ENCODE assay signal across 15 mouse cellular contexts in genomic region chr1:59427204-59427557, GRCm38 (mm10). TPM values are rescaled to one million over a fixed set of nuclear protein-coding genes. Genes with fewer than 3 reads are reported as not detected.
A peak's percentile ranks its signal among the peaks of the same experiment; 100 is the strongest.
DNase-seq lines count a peak whose midpoint lies in the region; ATAC-seq and TF ChIP-seq lines count a peak whose summit lies in the region.
"Had no signal": no experiment of that assay in that cellular context is flagged by ENCODE, and none has a peak within 500 bp of the region (broad histone marks: within the 10 kb centered on the region; RNA-seq: fewer than 3 reads in every experiment).

No protein-coding gene starts in this region.

- H3K27me3 ChIP-seq in kidney, embryonic 16.5 days (ENCODE audit: insufficient read depth, low read length): no peaks in the 10 kb centered on the region
- H3K27me3 ChIP-seq in midbrain, embryonic 10.5 days (ENCODE audit: low read depth, poor library complexity, severe bottlenecking): peaks cover 3% of the 10 kb centered on the region; the same call in 1 of the 2 replicates
- no peaks in the 10 kb centered on the region for H3K27me3 ChIP-seq in midbrain, embryonic 16.5 days (ENCODE audit: control insufficient read depth, insufficient read depth, low read depth, low read length)
- no peaks in the 10 kb centered on the region for H3K27me3 ChIP-seq in stomach, postnatal 0 days (ENCODE audit: control insufficient read depth, insufficient read depth, low read length)
- H3K27me3 ChIP-seq in cerebellum, adult 2 months (ENCODE audit: control insufficient read depth, insufficient read depth, low read length): no peaks in the 10 kb centered on the region
- H3K27me3 ChIP-seq: forebrain, embryonic 15.5 days; liver, embryonic 15.5 days; neural tube, embryonic 12.5 days had no signal

- TF ChIP-seq EP300 in stomach, postnatal 0 days (optimal IDR thresholded peaks at IDR 0.05): no peak

- no peak for TF ChIP-seq POLR2A in cerebellum, adult 2 months (IDR thresholded peaks at IDR 0.05; ENCODE audit: borderline replicate concordance, insufficient read depth, low read length)

- peaks cover 38% of the 10 kb centered on the region for H3K4me1 ChIP-seq in kidney, embryonic 16.5 days (ENCODE audit: insufficient read depth, low read length)
- H3K4me1 ChIP-seq in midbrain, embryonic 10.5 days: peaks cover 45% of the 10 kb centered on the region
- H3K4me1 ChIP-seq in midbrain, embryonic 16.5 days (ENCODE audit: control insufficient read depth, insufficient read depth, low read length): peaks cover 4% of the 10 kb centered on the region; the same call in 1 of the 2 replicates
- H3K4me1 ChIP-seq in stomach, postnatal 0 days (replicated peaks; ENCODE audit: control insufficient read depth, insufficient read depth): 0 out of 2 replicates have a peak, but pooled peaks cover 9% of the 10 kb centered on the region
- H3K4me1 ChIP-seq in cerebellum, adult 2 months (ENCODE audit: control insufficient read depth, insufficient read depth, low read length): no peaks in the 10 kb centered on the region

- no peak overlapping the region for H3K4me2 ChIP-seq in kidney, embryonic 16.5 days (replicated peaks; ENCODE audit: low read depth, low read length)
- no peak overlapping the region for H3K4me2 ChIP-seq in midbrain, embryonic 16.5 days (ENCODE audit: low read length)
- no peak overlapping the region for H3K4me2 ChIP-seq in stomach, postnatal 0 days (replicated peaks; ENCODE audit: low read depth)
- H3K4me2 ChIP-seq: forebrain, embryonic 15.5 days; liver, embryonic 15.5 days; neural tube, embryonic 12.5 days had no signal

- H3K4me3 ChIP-seq in kidney, embryonic 16.5 days (ENCODE audit: low read length): no peak overlapping the region
- H3K4me3 ChIP-seq in midbrain, embryonic 10.5 days: no peak overlapping the region
- H3K4me3 ChIP-seq in midbrain, embryonic 16.5 days (ENCODE audit: low read depth, low read length): no peak overlapping the region
- H3K4me3 ChIP-seq in stomach, postnatal 0 days (ENCODE audit: low read depth, low read length): no peak overlapping the region
- no peak overlapping the region for H3K4me3 ChIP-seq in cerebellum, adult 2 months (replicated peaks; ENCODE audit: insufficient read depth, low read depth, low read length)
- H3K4me3 ChIP-seq: forebrain, embryonic 15.5 days; liver, embryonic 15.5 days; neural tube, embryonic 12.5 days had no signal

- peak; percentile 63 for TF ChIP-seq CTCF in stomach, postnatal 0 days (IDR thresholded peaks at IDR 0.05; ENCODE audit: low read depth)
- TF ChIP-seq CTCF in cerebellum, adult 2 months (IDR thresholded peaks at IDR 0.05; ENCODE audit: borderline replicate concordance, insufficient read depth, low read depth, low read length): no peak

- H3K36me3 ChIP-seq in kidney, embryonic 16.5 days (ENCODE audit: insufficient read depth, low read length): no peaks in the 10 kb centered on the region
- no peaks in the 10 kb centered on the region for H3K36me3 ChIP-seq in midbrain, embryonic 10.5 days
- no peaks in the 10 kb centered on the region for H3K36me3 ChIP-seq in midbrain, embryonic 16.5 days (ENCODE audit: control insufficient read depth, insufficient read depth, low read length)
- H3K36me3 ChIP-seq in stomach, postnatal 0 days (ENCODE audit: control insufficient read depth, insufficient read depth, low read length): no peaks in the 10 kb centered on the region
- H3K36me3 ChIP-seq: forebrain, embryonic 15.5 days; liver, embryonic 15.5 days; neural tube, embryonic 12.5 days had no signal

- no peak overlapping the region for H3K9ac ChIP-seq in kidney, embryonic 16.5 days (replicated peaks; ENCODE audit: low read length)
- no peak overlapping the region for H3K9ac ChIP-seq in midbrain, embryonic 16.5 days (ENCODE audit: low read depth, low read length)
- no peak overlapping the region for H3K9ac ChIP-seq in stomach, postnatal 0 days (ENCODE audit: low read length)
- H3K9ac ChIP-seq: forebrain, embryonic 15.5 days; liver, embryonic 15.5 days; neural tube, embryonic 12.5 days had no signal

- no peaks in the 10 kb centered on the region for H3K9me3 ChIP-seq in kidney, embryonic 16.5 days (ENCODE audit: low read length)
- no peaks in the 10 kb centered on the region for H3K9me3 ChIP-seq in midbrain, embryonic 10.5 days (replicated peaks)
- no peaks in the 10 kb centered on the region for H3K9me3 ChIP-seq in midbrain, embryonic 16.5 days (replicated peaks; ENCODE audit: control insufficient read depth, low read length, poor library complexity, severe bottlenecking)
- no peaks in the 10 kb centered on the region for H3K9me3 ChIP-seq in stomach, postnatal 0 days (ENCODE audit: control insufficient read depth, low read length)
- H3K9me3 ChIP-seq: forebrain, embryonic 15.5 days; liver, embryonic 15.5 days; neural tube, embryonic 12.5 days had no signal

- peak overlapping the region; percentile 54 for H3K27ac ChIP-seq in kidney, embryonic 16.5 days (ENCODE audit: low read length)
- H3K27ac ChIP-seq in midbrain, embryonic 10.5 days (replicated peaks): peak overlapping the region; percentile 63
- H3K27ac ChIP-seq in midbrain, embryonic 16.5 days (ENCODE audit: low read length): no peak overlapping the region
- no peak overlapping the region for H3K27ac ChIP-seq in stomach, postnatal 0 days (replicated peaks)
- H3K27ac ChIP-seq in cerebellum, adult 2 months (ENCODE audit: insufficient read depth, low read length): no peak overlapping the region
- H3K27ac ChIP-seq: forebrain, embryonic 15.5 days; hindbrain, postnatal 0 days; liver, embryonic 15.5 days; neural tube, embryonic 12.5 days had no signal

- WGBS in kidney, embryonic 16.5 days: 71% methylated on average over 5 of the region's 5 CpGs
- WGBS in midbrain, embryonic 10.5 days: 48% methylated on average over 5 of the region's 5 CpGs
- 44% methylated on average over 5 of the region's 5 CpGs for WGBS in midbrain, embryonic 16.5 days
- 70% methylated on average over 5 of the region's 5 CpGs for WGBS in stomach, postnatal 0 days
- WGBS in cerebellum, adult 2 months: 74% methylated on average over 5 of the region's 5 CpGs

- no peak for ATAC-seq in kidney, embryonic 16.5 days (ENCODE audit: low FRiP score, low TSS enrichment)
- no peak for ATAC-seq in midbrain, embryonic 16.5 days
- no peak for ATAC-seq in stomach, postnatal 0 days (ENCODE audit: low FRiP score, low TSS enrichment)
- ATAC-seq: forebrain, embryonic 15.5 days; hindbrain, postnatal 0 days had no signal

- peak; percentile 38 for DNase-seq in embryo, embryonic 10 days (ENCODE audit: low spot score)
- no peak for DNase-seq in embryo, embryonic 11 days
- DNase-seq in kidney, adult 11 months: no peak
- no peak for DNase-seq in midbrain, embryonic 10.5 days (ENCODE audit: low spot score)
- DNase-seq in stomach, postnatal 0 days (ENCODE audit: low spot score): no peak
- no peak for DNase-seq in cerebellum, adult 2 months
- DNase-seq: cerebellum, adult 8-10 months; midbrain, embryonic 14.5 days; thymus, adult 2 months had no signal

RNA-seq across cellular contexts. Expression of gene Fzd7, which starts 55.0 kb away (rescaled TPM):
- 16.0 and 18.2 TPM in 2 replicates for polyA plus RNA-seq in kidney, embryonic 16.5 days (2015; fragmentation: Nextera tagmentation; extraction: Ambion mirVana)
- polyA plus RNA-seq in midbrain, embryonic 10.5 days (2016; fragmentation: Nextera tagmentation; extraction: Ambion mirVana): 5.9 and 8.6 TPM in 2 replicates
- polyA plus RNA-seq in midbrain, embryonic 16.5 days (2015; fragmentation: Nextera tagmentation; extraction: Ambion mirVana): 2.6 and 3.2 TPM in 2 replicates
- polyA plus RNA-seq in stomach, postnatal 0 days (2015; fragmentation: Nextera tagmentation; extraction: Ambion mirVana): 3.9 and 4.5 TPM in 2 replicates
- 25.0 and 28.1 TPM in 2 replicates for polyA plus RNA-seq in cerebellum, adult 2 months (2012; rRNA removed)

Comparison
In these comparisons a context has a peak if more than half of its experiments do, and no peak if none do; other contexts are left out.
1. H3K27ac ChIP-seq: peak in kidney, embryonic 16.5 days (single experiment) and midbrain, embryonic 10.5 days (single experiment); none in midbrain, embryonic 16.5 days (single experiment), stomach, postnatal 0 days (single experiment) and cerebellum, adult 2 months (single experiment).